Mouse (Mus musculus): ENCODE measurements around the gene Tmem53. TPM values are rescaled to one million over a fixed set of nuclear protein-coding genes. Genes with fewer than 3 reads are reported as not detected.
A peak's percentile ranks its signal among the peaks of the same experiment; 100 is the strongest.

Gene Tmem53
- total RNA-seq (2022) = 1 to 10 TPM; 5.4 to 6.8 (median 6.1) TPM

- peak; percentile 60 to 77 for DNase-seq (ENCODE audit: low spot score in 2 of 2)
Measured at GRCm38 (mm10) chr4:117251801-117252316, at the start of gene Tmem53, which contains the start of gene Armh1. Gene Tmem53 (plus strand): TSS chr4:117251951. Gene Armh1 (minus strand): TSS chr4:117252125.

GRCm38 (mm10) chr4:117202046-117202991, 49.4 kb upstream of the Tmem53 start:
- no peak for DNase-seq (ENCODE audit: low spot score in 2 of 2)

- no peak for DNase-seq (ENCODE audit: low spot score in 2 of 2)
Measured at GRCm38 (mm10) chr4:117202992-117203354, 48.8 kb upstream of the Tmem53 start.

- no peak for DNase-seq (ENCODE audit: low spot score in 2 of 2)
Measured at GRCm38 (mm10) chr4:117209592-117209991, 42.2 kb upstream of the Tmem53 start.

GRCm38 (mm10) chr4:117210147-117211074, 41.3 kb upstream of the Tmem53 start:
- peak in 1 of 2 experiments; percentile 47 for DNase-seq (ENCODE audit: low spot score in 2 of 2)

GRCm38 (mm10) chr4:117214250-117214649, 37.5 kb upstream of the Tmem53 start:
- DNase-seq (ENCODE audit: low spot score in 2 of 2) = no peak

- no peak for DNase-seq (ENCODE audit: low spot score in 2 of 2)
Measured at GRCm38 (mm10) chr4:117217029-117217428, 34.7 kb upstream of the Tmem53 start.

GRCm38 (mm10) chr4:117218517-117219219, 33.1 kb upstream of the Tmem53 start:
- DNase-seq (ENCODE audit: low spot score in 2 of 2) = no peak

GRCm38 (mm10) chr4:117220741-117221515, 30.8 kb upstream of the Tmem53 start:
- DNase-seq (ENCODE audit: low spot score in 2 of 2) = no peak

- no peak for DNase-seq (ENCODE audit: low spot score in 2 of 2)
Measured at GRCm38 (mm10) chr4:117221836-117222235, 29.9 kb upstream of the Tmem53 start.

- no peak for DNase-seq (ENCODE audit: low spot score in 2 of 2)
Measured at GRCm38 (mm10) chr4:117223001-117223400, 28.8 kb upstream of the Tmem53 start.

GRCm38 (mm10) chr4:117224122-117224521, 27.6 kb upstream of the Tmem53 start:
- DNase-seq (ENCODE audit: low spot score in 2 of 2) = no peak

GRCm38 (mm10) chr4:117225250-117225649, 26.5 kb upstream of the Tmem53 start:
- DNase-seq (ENCODE audit: low spot score in 2 of 2) = no peak

GRCm38 (mm10) chr4:117229590-117229989, 22.2 kb upstream of the Tmem53 start:
- DNase-seq (ENCODE audit: low spot score in 2 of 2) = no peak

- DNase-seq (ENCODE audit: low spot score in 2 of 2) = no peak
Measured at GRCm38 (mm10) chr4:117230331-117230730, 21.4 kb upstream of the Tmem53 start.

GRCm38 (mm10) chr4:117231208-117231607, 20.5 kb upstream of the Tmem53 start:
- no peak for DNase-seq (ENCODE audit: low spot score in 2 of 2)

- no peak for DNase-seq (ENCODE audit: low spot score in 2 of 2)
Measured at GRCm38 (mm10) chr4:117234166-117234741, 17.5 kb upstream of the Tmem53 start.

GRCm38 (mm10) chr4:117235822-117236221, 15.9 kb upstream of the Tmem53 start:
- no peak for DNase-seq (ENCODE audit: low spot score in 2 of 2)

GRCm38 (mm10) chr4:117239153-117239552, 12.6 kb upstream of the Tmem53 start:
- no peak for DNase-seq (ENCODE audit: low spot score in 2 of 2)

- no peak for DNase-seq (ENCODE audit: low spot score in 2 of 2)
Measured at GRCm38 (mm10) chr4:117240867-117241266, 10.9 kb upstream of the Tmem53 start.
